Mouse (Mus musculus): ENCODE measurements around the gene Ddx54.

The Ddx54 gene

DNA sequence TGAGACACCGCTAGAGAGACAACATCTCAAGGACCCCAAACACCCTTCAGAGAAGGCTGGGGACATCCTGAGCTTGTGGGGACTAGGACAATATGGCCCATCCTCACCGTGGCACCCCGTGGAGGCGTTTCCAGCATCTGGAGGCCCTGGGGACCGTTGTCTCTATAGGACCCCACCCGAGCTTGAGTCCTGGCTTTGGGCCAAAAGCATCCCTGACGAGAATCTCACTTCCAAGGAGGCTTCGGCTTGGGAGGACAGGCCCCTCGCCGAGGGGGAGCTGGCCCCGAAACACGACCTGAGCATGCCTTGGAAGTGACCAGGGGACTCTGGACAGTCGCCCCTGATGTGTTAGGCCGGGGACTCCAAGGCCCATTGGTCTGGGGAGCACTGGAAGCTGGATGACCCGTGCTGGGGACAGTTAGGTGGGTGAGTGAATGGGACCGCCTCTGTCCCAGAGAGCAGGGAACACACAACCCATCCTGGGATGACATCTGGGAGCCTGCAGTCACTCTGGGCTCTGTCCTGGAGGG, 3.2 kb upstream of the Ddx54 start:
- no peak for DNase-seq (ENCODE audit: low read depth, low spot score)

DNA sequence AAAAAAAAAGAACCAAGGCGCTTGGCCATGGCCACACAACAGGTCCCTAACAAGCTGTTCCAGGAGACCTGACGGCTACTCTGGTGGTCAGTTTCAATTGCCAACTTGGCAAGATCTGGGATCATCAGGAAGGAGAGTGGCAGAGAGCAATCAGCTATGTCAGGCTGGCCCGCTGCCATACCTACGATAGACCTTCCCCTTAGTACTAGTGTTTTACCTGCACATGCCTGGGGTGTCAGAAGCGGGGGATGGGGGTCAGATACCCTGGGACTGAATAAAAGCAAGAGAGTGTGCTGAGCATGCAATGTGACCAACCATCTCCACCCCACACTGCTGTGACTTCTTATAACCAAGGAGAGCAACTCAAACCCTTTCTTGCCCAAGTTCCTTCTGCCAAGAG, 1.6 kb upstream of the Ddx54 start:
- no peak for DNase-seq (ENCODE audit: low read depth, low spot score)

DNA sequence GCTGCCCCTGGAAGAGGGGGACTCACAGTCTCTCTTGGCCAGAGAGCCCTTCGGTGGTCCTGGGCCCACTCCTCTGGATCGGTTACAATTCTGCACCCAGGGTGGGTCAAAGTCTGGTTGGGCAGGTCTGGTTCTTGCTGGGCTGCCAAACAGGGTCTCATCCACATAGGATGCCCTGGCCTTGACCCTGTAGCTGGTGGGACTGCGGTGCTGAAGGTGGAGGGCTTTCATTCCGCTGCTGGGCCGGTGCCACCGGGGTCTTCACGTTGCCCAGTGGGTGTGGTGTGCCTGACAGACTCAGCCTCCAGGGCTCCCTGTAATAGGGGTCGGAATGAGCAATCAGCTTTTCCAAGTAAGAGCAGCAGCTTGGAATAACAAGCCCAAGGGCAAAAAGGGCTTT, 1.1 kb upstream of the Ddx54 start:
- DNase-seq (ENCODE audit: low read depth, low spot score): no peak

DNA sequence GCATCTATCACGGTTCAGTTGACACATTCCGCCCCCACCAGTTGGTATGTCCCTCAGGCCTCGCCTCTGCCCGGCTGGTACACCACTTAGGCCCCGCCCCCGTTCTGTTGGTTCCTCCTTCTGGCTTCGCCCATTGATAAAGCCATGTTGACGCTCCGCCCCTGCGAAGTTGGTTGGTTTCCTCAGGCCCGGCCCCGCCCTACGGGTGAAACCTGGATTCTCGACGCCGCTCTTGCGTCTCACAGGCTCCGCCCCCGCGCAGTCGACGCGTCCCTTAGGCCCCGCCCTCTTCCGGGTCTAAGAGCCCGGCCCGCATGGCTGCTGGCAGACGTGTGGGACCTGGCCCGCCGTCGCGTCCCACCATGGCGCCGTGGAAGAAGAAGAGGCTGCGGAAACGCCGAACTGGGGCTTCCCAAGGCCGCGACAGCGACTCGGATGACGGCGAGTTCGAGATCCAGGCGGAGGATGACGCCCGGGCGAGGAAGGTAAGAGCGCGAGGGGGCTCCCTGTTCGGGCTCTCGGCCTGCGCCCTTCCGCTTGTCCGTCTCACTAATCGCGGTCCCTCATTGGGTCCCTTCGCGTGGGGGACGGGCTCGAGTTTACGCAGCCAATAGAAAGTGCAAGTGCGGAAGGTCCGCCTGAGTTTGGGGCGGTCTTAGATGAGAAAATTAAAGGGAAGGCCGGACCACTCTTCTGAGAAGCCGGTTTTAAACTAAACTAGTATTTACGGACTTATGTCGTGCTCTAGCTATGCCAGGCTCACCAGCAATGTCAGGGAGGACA, 474 bp downstream of the Ddx54 start:
- DNase-seq (ENCODE audit: low read depth, low spot score): peak; percentile 99

DNA sequence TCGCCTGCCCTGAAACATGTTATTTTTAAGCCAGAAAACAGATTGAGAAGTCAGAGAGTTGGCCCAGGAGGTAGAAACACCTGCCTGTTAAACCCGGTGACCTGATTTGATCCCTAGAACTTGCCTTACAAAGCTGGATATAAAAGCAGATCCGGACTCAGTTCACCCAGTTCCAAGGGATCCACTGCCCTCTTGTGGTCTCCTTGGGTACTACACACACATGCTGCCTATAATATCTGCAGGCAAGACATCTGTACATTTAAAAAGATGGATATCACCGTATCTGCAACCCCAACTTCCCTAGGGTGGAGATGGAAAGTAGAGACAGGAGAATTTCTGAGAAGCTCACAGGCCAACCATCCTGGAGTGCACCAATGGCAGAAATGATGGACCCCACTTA, 3.4 kb downstream of the Ddx54 start:
- DNase-seq (ENCODE audit: low read depth, low spot score): no peak

DNA sequence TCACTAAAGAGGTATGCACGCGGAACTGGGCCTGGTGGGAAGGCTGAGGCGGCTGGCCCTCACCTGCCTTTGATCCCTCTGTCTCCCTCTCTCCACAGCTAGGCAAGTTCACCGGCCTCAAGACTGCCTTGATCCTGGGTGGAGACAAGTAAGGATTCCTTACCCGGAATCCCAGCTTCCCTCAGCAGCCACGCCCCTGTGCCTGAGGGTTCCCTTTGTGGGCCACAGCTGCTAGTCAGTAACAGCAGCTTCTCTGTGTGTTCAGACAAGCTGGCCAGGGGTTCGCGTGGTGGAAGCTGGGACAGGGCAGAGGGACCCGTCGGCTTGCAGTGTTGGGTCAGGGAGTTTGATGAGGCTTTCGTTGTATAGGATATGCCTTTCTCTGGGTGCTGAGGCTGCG, 6.2 kb downstream of the Ddx54 start:
- no peak for DNase-seq (ENCODE audit: low read depth, low spot score)

DNA sequence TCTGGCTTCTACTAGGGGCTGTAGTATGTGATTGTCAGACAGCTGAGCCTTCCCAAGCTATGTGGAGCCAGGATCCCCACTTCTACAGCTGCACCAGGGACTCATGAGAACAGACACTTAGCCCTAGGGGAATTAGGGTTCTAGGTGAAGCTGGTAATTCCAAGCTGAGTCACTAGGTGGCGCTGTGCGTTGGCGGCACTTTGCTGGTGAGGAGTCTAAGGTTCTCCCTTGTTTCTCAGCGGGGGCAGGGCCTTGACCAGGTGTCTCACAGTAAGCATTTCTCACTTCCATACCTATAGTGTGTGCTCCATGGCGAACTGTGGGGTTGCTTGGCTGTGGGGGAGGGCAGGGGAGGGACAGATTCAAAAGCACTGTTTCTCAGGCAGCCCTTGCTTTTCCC, 6.7 kb downstream of the Ddx54 start:
- no peak for DNase-seq (ENCODE audit: low read depth, low spot score)

DNA sequence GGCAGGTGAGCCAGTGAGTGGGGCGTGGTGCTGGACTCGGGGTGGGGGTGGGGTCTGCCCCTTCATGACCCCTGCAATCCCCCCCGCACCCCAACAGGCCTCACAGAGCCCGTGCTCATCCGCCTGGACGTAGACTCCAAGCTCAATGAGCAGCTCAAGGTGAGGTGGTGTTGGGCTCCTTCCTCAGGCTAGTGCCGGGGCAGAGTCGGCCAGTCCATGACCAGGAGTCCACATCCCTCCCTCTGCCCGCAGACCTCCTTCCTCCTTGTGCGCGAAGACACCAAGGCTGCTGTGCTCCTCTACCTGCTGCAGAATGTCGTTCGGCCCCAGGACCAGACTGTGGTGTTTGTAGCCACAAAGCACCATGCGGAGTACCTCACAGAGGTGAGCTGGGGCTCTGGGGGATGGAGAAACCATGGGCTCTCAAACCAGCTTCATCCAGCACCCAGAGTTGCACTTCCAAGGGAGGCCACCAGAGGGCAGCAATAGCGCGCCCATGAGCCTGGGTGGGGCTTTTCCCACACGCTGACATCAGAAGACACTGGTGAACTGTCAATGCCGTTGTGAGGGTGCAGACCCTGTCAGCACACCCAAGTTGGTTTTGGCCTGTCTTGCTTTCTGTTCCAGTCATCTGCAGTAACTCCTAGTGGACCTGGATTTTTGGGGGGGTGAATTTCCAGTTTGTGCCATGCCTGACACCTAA, 8.0 kb downstream of the Ddx54 start:
- no peak for DNase-seq (ENCODE audit: low read depth, low spot score)

DNA sequence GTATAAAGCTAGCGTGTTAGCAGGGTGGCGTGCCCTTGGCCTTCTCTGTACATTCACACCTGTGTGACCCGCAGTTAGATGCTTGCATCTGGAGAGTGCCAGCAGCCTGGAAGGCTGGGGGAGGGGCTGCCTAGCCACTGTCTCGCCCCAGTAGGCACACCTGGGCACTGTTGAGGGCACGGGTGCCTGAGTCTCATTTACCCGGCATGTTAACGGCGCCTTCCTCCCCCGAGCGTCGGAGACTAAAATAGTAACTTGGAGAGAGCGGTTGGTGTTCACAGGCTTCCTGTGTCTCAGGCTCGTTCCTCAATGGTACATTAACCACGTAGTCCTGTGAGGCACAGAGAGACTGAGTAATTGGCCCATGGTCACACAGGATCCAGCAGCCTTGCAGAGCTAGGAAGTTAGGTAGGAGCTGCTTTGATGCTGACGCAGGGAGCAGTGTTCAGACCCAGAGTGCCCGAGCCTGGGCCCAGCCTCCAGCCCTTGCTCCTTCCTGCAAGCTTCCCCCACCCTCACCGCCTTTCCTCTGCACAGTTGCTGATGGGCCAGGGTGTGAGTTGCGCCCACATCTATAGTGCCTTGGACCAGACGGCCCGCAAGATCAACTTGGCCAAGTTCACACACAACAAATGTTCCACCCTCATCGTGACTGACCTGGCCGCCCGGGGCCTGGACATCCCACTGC, 8.7 kb downstream of the Ddx54 start:
- DNase-seq (ENCODE audit: low read depth, low spot score): no peak

DNA sequence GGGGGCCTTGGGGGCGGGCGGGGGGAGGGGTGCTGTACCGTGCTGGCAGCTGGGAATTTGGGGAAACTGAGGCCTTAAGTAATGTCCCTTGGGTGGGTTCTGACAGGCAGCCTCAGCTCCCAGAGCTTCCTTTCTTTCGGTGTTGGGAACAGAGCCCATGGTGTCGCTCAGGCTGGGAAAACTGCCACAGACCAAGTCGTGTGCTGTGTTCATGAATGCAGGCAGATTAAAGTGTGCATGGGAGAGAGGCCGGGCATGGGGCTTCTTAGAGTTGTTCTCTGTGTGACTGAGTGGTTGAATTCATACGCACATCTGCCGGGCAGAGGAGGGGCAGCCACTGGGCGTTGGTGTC, 9.3 kb downstream of the Ddx54 start:
- no peak for DNase-seq (ENCODE audit: low read depth, low spot score)

DNA sequence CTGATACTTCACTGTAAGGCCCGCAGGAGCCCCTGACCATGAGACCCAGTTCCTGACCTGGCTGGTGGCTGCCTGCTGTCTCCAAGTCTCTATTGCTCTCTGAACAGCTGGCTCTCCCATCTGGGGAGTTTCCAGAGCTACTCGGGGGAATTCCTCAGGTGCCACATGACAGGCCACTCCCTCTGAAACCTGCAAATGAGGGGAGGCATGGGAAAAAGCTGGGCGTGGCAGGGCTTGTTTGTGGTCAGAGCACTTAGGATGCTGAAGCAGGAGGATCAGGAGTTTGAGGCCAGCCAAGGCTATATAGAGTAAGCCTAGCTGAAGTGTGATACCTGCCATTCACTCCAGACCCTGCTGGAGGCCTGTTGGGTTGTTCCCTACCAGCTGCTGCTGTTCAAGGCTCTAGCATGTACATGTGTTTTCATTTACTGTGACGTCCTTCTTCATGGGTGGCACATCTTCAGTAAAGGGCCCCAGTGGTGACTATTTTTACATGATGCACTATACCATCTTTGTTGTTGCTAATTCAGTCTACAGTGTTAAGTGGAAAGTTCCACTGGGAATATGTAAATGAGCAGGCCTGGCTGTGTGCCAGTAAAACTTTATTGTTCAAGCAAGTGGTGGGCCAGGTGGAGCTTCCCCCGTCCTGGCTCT, 9.8 kb downstream of the Ddx54 start:
- no peak for DNase-seq (ENCODE audit: low read depth, low spot score)

DNA sequence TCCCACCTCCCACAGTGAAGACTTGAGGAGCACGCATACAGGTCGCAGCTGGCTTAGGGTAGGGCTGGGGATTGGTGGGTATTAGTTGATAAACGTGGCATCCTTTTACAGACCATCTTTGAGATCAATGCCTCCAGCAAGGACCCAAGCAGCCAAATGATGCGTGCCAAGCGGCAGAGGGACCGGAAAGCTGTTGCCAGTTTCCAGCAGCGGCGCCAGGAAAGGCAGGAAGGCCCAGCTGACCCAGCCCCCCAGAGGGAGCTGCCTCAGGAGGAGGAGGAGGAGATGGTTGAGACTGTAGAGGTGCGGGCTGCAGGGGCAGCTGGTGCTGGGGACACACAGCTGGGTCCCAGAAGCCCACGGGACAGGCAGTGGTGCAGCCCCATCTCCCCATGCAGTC, 11.9 kb downstream of the Ddx54 start:
- DNase-seq (ENCODE audit: low read depth, low spot score): no peak

DNA sequence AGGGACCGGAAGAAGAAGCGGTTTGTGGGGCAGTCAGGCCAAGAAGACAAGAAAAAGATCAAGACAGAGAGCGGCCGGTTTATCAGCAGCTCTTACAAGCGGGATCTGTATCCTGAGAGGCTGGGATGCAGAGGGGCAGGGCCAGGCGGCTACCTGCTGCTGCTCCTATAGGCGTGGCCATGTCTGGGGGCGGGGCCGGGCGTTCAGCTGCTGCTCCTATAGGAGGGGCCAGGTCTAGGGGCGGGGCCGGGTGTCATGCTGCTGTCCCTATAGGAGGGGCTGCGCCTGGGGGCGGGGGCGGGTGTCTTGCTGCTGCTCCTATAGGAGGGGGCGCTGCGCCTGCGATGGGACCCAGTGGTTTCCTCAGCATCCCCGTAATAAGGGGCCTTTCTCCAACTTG, 13.9 kb downstream of the Ddx54 start:
- DNase-seq (ENCODE audit: low read depth, low spot score): no peak

DNA sequence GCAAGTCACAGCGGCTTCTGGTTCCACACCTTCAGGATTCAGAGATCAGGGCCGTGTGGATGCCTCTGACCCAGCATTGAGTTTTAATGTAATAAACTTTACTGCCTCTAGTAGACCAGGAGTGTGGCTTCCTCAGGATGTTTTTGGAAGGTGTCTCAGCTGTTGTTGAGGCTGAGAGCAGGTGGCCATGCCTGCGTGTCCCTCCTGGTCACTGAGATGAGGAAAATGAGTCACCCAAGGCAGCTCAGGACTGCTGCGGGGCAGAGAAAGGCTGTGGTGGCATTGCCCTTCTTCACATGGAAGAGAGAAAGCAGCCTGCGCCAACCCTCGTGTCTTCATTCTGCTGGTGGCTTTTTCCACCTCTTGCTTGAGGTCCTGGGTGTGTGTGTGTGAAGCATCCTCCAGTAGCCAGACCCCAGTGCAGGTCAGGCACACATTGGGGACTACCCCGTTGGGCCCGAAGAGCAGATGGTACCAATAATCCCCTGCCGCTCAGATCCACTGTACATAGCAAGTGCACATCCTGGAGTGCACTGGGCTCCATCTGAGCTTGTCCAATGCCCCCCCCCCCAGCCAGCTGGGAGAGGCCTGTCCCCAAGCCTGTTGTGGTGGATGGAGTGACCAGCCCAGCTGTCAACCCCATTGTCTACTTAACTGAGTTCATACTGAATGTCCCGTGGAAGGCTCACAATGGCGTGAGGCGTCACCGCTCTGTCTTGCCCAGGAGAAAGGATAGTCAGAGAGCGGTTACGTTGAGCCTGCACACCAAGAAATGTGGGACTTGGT, 15.2 kb downstream of the Ddx54 start:
- no peak for DNase-seq (ENCODE audit: low read depth, low spot score)

DNA sequence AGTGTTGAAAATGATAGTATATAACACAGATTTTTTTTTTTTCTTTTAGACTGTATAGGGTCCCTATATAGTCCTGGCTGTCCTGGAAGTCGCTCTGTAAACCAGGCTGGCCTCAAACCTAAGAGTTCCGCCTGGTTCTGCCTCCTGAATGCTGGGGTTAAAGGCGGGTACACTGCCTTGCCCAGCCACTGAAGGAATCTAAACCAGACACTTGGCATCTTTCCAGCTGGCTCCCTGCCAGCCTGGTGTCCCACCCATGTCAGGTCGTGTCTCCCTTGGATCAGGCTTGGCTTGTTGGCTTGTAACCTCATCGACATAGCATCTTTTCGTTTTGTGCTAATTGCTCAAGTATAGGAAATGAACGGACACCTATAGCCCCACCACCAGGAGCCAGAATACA, 16.1 kb downstream of the Ddx54 start:
- DNase-seq (ENCODE audit: low read depth, low spot score): no peak

DNA sequence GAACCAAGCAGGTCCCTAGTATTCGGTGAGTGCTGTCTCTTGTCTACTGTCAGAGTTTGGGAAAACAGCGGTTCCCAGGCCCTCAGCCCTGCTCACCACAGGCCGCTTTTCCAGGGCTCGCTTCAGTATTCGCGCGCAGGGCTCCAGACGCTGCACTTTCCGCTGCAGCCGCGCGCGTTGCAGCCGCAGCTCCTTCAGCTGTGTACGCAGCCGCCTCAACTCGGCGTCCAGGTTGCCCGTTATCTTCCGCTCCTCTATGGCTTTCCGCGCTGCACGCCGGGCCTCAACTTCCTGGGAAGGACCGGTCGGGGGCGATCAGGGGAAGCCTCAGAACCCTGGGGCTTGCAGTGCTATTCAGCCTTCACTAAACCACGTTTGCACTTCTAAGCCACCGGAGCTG, 18.6 kb downstream of the Ddx54 start:
- DNase-seq (ENCODE audit: low read depth, low spot score): no peak

DNA sequence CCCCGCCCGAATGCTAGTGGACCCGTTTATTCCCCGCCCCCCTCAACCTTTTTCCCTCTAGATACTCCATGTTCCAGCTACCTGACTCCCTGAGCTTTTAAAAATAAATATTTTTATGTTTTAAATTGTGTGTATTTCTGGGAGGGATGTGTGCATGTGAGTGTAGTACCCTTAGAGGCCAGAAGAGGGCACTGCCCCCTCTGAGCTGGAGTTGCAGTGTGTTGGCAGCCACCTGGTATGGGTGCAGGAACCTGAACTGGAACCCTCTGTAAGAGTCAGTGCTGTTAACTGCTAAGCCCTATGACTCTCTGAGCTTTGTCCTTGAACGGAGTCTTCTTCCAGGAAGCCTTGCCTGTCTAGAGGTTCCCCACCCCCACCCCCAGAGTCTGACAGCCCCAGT, 19.4 kb downstream of the Ddx54 start:
- DNase-seq (ENCODE audit: low read depth, low spot score): no peak

DNA sequence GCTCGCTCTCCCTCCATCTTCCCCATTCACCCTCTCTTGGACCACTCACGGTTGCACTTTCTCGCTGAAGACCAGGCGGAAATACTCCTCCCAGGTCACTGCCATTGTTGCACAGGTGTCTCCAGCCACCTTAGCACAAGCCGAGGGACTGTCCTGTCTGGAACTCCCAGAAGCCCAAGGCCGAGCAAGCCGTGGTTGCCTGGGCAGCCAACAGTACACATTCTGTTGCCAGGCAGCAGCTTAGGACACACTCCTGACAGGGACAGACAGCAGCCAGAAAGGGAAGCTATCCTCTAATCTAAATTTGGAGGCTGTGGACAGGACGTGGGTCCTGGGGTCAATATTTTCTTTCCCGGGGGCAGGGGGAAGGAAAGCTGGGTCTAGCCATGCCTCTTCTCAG, 21.6 kb downstream of the Ddx54 start, which contains the start of gene Cfap73:
Cfap73 (minus strand) TSS at position 105 of the 400 bp plus-strand sequence.
- no peak for DNase-seq (ENCODE audit: low read depth, low spot score)

DNA sequence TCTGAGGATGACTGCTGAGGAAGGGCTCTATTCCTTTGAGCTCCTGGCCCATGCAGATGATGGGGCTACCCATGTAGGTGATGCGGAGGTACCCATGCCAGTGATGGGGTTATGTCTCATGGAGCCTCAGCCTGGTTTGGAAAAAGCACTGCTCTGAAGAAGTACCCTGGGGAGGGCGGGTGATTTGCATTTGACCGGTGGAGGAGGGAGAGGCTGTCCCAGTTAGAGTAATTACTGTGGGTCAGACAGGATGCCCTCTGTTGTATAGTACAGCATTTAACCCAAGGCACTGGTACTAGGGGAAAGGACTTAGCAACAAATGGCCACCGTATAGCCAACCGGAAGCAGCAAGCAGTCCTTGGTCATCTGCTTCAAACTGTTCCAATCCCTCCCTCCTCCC, 22.3 kb downstream of the Ddx54 start:
- no peak for DNase-seq (ENCODE audit: low read depth, low spot score)

DNA sequence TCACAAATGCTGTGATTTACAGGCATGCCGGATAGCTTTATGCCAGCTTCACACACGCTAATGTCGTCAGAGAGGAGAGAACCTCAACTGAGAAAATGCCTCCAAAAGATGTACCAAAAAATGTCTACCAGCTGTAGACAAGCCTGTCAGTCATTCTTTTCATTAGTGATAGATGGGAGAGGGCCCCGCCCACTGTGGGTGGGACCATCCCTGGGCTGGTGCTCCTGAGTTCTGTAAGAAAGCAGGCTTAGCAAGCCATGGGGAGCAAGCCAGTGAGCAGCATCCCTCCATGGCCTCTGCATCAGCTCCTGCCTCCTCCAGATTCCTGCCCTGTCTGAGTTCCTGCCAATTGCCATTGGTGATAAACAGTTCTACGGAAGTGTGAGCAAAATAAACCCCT, 23.1 kb downstream of the Ddx54 start:
- DNase-seq (ENCODE audit: low read depth, low spot score): no peak

DNA sequence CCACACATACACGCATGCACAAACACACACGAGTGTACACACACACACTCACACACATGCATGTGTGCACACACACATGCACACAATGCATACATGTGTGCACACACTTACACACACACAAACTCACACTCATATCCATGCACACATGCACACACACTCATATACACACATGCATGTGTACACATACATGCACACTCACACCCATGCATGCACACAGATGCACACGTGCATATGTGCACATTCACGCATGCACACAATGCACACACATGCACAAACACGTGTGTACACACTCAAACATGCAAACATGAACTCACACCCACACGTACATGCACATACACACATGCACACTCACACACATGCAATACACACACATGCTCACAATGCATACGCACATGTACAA, 27.6 kb downstream of the Ddx54 start:
- DNase-seq (ENCODE audit: low read depth, low spot score): no peak
